Comparison of ENCODE assay signal across 15 mouse cellular contexts in the genomic region with DNA sequence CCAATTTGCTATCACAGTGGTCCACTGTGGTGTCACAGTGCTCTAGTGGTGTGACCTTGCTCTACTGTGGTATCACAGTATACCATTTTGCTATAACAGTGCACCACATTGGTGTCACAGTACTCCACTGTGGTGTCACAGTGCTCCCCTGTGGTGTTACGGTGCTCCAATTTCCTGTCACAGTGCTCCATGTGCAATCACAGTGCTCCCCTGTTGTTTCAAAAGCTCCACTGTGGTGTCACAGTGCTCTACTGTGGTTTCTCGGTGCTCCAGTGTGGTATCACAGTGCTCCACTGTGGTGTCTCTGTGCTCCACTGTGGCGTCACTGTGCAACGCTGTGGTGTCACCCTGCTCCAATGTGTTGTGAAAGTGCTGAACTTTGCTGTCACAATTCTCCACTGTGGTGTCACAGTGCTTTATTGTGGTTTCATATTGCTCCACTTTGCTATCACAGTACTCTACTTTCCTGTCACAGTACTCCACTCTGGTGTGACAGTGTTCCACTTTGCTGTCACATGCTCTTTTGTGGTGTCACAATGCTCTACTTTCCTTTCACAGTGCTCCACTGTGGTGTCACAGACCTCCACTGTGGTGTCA.
DNase-seq lines count a peak whose midpoint lies in the region; ATAC-seq and TF ChIP-seq lines count a peak whose summit lies in the region.
"Had no signal": no experiment of that assay in that cellular context is flagged by ENCODE, and none has a peak within 500 bp of the region (broad histone marks: within the 10 kb centered on the region; RNA-seq: fewer than 3 reads in every experiment).

No protein-coding gene starts in this region.

- ATAC-seq in granulocyte monocyte progenitor cell, adult 5-6 weeks (replicated peaks; ENCODE audit: poor library complexity, severe bottlenecking): peak; percentile 33
- ATAC-seq in stomach, postnatal 0 days (ENCODE audit: low FRiP score, low TSS enrichment): no peak
- ATAC-seq: Patski had no signal

- DNase-seq in retina, postnatal 1 day: peak; percentile 4
- DNase-seq in retina, embryonic 14.5 days (ENCODE audit: low spot score): no peak
- DNase-seq in T-cell, adult 2 months (ENCODE audit: low spot score): peak; percentile 41
- DNase-seq in stomach, postnatal 0 days (ENCODE audit: low spot score): peak; percentile 10
- no peak for DNase-seq in cerebellum, adult 9-11 months
- DNase-seq in left cerebral cortex, adult 9 months (ENCODE audit: low spot score in 2 of 2): no peak
- DNase-seq: adrenal gland, adult 2 months; cerebellum, adult 2 months; gastrocnemius, postnatal 25 days; right cerebral cortex, postnatal 4 days had no signal

- H3K36me3 ChIP-seq in stomach, postnatal 0 days (ENCODE audit: control insufficient read depth, insufficient read depth, low read length): no peaks in the 10 kb centered on the region
- H3K36me3 ChIP-seq: heart, embryonic 15.5 days; hindbrain, embryonic 13.5 days; liver, embryonic 15.5 days had no signal

- no peak overlapping the region for H3K4me3 ChIP-seq in stomach, postnatal 0 days (ENCODE audit: low read depth, low read length)
- H3K4me3 ChIP-seq: heart, embryonic 15.5 days; hindbrain, embryonic 13.5 days; liver, embryonic 15.5 days had no signal

- H3K27me3 ChIP-seq in stomach, postnatal 0 days (ENCODE audit: control insufficient read depth, insufficient read depth, low read length): no peaks in the 10 kb centered on the region
- H3K27me3 ChIP-seq: heart, embryonic 15.5 days; hindbrain, embryonic 13.5 days; liver, embryonic 15.5 days; Patski had no signal

- no peak overlapping the region for H3K27ac ChIP-seq in stomach, postnatal 0 days (replicated peaks)
- H3K27ac ChIP-seq: heart, embryonic 15.5 days; hindbrain, embryonic 13.5 days; liver, embryonic 15.5 days had no signal

- no peak for TF ChIP-seq CTCF in stomach, postnatal 0 days (IDR thresholded peaks at IDR 0.05; ENCODE audit: low read depth)

- 91% methylated on average over 4 of the region's 4 CpGs for WGBS in stomach, postnatal 0 days

- no peaks in the 10 kb centered on the region for H3K9me3 ChIP-seq in stomach, postnatal 0 days (ENCODE audit: control insufficient read depth, low read length)
- H3K9me3 ChIP-seq: heart, embryonic 15.5 days; hindbrain, embryonic 13.5 days; liver, embryonic 15.5 days had no signal

- TF ChIP-seq EP300 in stomach, postnatal 0 days (optimal IDR thresholded peaks at IDR 0.05): no peak

- H3K4me2 ChIP-seq in stomach, postnatal 0 days (replicated peaks; ENCODE audit: low read depth): no peak overlapping the region
- H3K4me2 ChIP-seq: heart, embryonic 15.5 days; hindbrain, embryonic 13.5 days; liver, embryonic 15.5 days had no signal

- no peak overlapping the region for H3K9ac ChIP-seq in stomach, postnatal 0 days (ENCODE audit: low read length)
- H3K9ac ChIP-seq: heart, embryonic 15.5 days; hindbrain, embryonic 13.5 days; liver, embryonic 15.5 days had no signal

- no peaks in the 10 kb centered on the region for H3K4me1 ChIP-seq in stomach, postnatal 0 days (replicated peaks; ENCODE audit: control insufficient read depth, insufficient read depth)
- H3K4me1 ChIP-seq: heart, embryonic 15.5 days; hindbrain, embryonic 13.5 days; liver, embryonic 15.5 days had no signal

Comparison
In these comparisons a context has a peak if more than half of its experiments do, and no peak if none do; other contexts are left out.
1. DNase-seq: peak in retina, postnatal 1 day (single experiment), T-cell, adult 2 months (single experiment) and stomach, postnatal 0 days (single experiment); none in retina, embryonic 14.5 days (single experiment), cerebellum, adult 9-11 months (single experiment) and left cerebral cortex, adult 9 months (0 of 2).